Mouse (Mus musculus) heart, adult 2 months (tissue): ENCODE results near the gene Pycr1. TPM values are rescaled to one million over a fixed set of nuclear protein-coding genes. Genes with fewer than 3 reads are reported as not detected.
A peak's percentile ranks its signal among the peaks of the same experiment; 100 is the strongest.

Source experiments
- DNase-seq, 2 experiments: peaks; one replicate each; pipeline ENCODE4 v3.0.0; 2021
- H3K27ac ChIP-seq: fragments of 200-600 bp; 2 replicates; pipeline ENCODE4 v1.8.1; 2022
- H3K27me3 ChIP-seq: fragments of 200-500 bp; 2 replicates; pipeline ENCODE4 v1.6.1; 2012; ENCODE audit warnings: mild to moderate bottlenecking, low read length, inconsistent platforms, mixed read lengths; ENCODE audit not compliant: control insufficient read depth, insufficient read depth
- H3K36me3 ChIP-seq: fragments of 200-500 bp; 2 replicates; pipeline ENCODE4 v1.6.1; 2012; ENCODE audit warnings: low read length, inconsistent platforms; ENCODE audit not compliant: control insufficient read depth, insufficient read depth
- H3K4me1 ChIP-seq: fragments of 200-500 bp; 2 replicates; pipeline ENCODE4 v1.6.1; 2011; ENCODE audit warnings: low read length; ENCODE audit not compliant: control insufficient read depth, insufficient read depth
- H3K4me3 ChIP-seq: fragments of 200-600 bp; 2 replicates; pipeline ENCODE4 v1.8.1; 2022
- H3K79me2 ChIP-seq: fragments of 200-500 bp; replicated peaks from 2 replicates; pipeline ENCODE4 v1.6.1; 2012; ENCODE audit warnings: mild to moderate bottlenecking, inconsistent platforms, low read length, moderate library complexity, mixed read lengths; ENCODE audit not compliant: control insufficient read depth, insufficient read depth
- H3K9ac ChIP-seq: fragments of 200-500 bp; 2 replicates; pipeline ENCODE4 v1.6.1; 2012; ENCODE audit warnings: low read depth, mild to moderate bottlenecking, control low read depth, inconsistent platforms, low read length, mixed read lengths
- CTCF ChIP-seq: fragments of 200-600 bp; IDR thresholded peaks from 2 replicates; pipeline ENCODE4 v1.8.1; 2022; ENCODE audit warnings: antibody characterized with exemption, mild to moderate bottlenecking, moderate library complexity
- EP300 ChIP-seq: fragments of 200-500 bp; IDR thresholded peaks from 2 replicates; pipeline ENCODE4 v1.6.1; 2011; ENCODE audit warnings: low read depth, low read length, control low read depth; ENCODE audit not compliant: insufficient read depth
- POLR2A ChIP-seq: fragments of 200-500 bp; IDR thresholded peaks from 2 replicates; pipeline ENCODE4 v1.6.1; 2011; ENCODE audit warnings: mild to moderate bottlenecking, low read depth, low read length, control low read depth; ENCODE audit not compliant: insufficient read depth
- WGBS: fragments of 180-500 bp; shearing (Covaris S2); methylation state at CpG from one replicate; pipeline ENCODE4 v1.1.7; 2018; 5-methylcytosine and 5-hydroxymethylcytosine counted together
- intact Hi-C: fragments of 180-260 bp; cut with DNase I; formaldehyde crosslinking; loops from one replicate; pipeline ENCODE4 v1.15.1; 2025
- microRNA-seq, 2 experiments: library from miRNA; unstranded; fragments of <30 nt; microRNA quantifications; one replicate each; pipeline ENCODE4 v1.2.0; 2021
- polyA plus RNA-seq: library from polyadenylated mRNA; depleted of rRNA; stranded (reverse); fragments of >200 nt; gene quantifications from 2 replicates; pipeline ENCODE4 v1.2.3, GENCODE M21; 2012; rRNA removed
- total RNA-seq, 2 experiments: library from RNA; stranded (reverse); gene quantifications; 2 replicates each; pipeline ENCODE4 v1.2.3; 2021

The Pycr1 gene
- total and polyA plus RNA-seq, 3 experiments, result 0.81 to 3.9 (median 1.2) TPM

- no peak for DNase-seq
- H3K36me3 ChIP-seq, result no peaks in the 10 kb centered on the region; the same call in 1 of the 2 replicates
- intact Hi-C loops, result no loop called here
- peaks cover 3% of the 10 kb centered on the region for H3K79me2 ChIP-seq
- H3K27ac ChIP-seq, result peak overlapping the region; percentile 77
- H3K4me1 ChIP-seq, result peaks cover 7% of the 10 kb centered on the region
- H3K9ac ChIP-seq, result peak overlapping the region; percentile 81
- H3K27me3 ChIP-seq, result no peaks in the 10 kb centered on the region
- peak overlapping the region; percentile 85 for H3K4me3 ChIP-seq
- TF ChIP-seq POLR2A (no peak), EP300 (no peak), CTCF (no peak)
- WGBS, result 41% methylated on average over 17 of the region's 17 CpGs
Observed at GRCm38 (mm10) chr11:120598990-120599549, 44.5 kb downstream of the Pycr1 start.

DNA sequence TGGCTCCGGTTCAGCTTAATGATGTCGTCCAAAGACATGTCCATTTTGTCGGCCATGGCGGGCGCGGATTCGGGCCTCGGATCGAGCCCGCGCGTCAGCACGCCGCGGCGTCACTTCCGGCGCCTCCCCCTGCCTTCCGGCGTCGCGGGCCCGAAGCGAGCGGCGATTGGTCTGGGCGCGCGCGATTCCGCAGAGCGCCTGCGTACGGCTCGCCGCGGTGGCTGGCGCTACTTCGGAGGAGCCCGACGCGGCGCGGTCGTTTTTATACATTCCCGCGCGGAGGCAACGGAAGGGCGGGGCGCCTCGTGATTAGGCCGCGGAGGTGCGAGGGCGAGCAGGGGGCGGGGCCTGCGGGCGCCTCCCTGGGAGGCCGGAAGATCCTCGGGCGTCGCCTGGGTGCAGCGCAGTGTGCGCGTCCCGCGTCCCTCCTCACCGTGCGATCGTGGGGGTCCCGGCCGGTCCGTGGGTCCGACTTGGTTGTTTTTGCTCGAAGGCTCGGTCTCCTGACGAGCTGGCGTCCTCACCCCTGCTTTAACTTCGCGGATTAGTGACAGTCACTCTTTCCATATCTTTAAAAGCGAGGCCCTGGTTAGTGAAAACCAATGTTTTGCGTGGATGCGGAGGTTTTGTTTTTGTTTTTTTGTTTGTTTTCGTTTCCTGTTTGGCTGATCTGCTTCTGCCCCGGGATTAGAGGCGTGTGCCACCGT is 45.1 kb downstream of the Pycr1 start, which contains the start of the genes Alyref and Anapc11:
TSS of gene Alyref (minus strand) at position 83 of the 707 bp plus-strand sequence.
TSS of gene Anapc11 (plus strand) at position 139 of the 707 bp plus-strand sequence.
- WGBS, result under 1% methylated on average over 88 of the region's 88 CpGs
- no peaks in the 10 kb centered on the region; the same call in 1 of the 2 replicates for H3K36me3 ChIP-seq

GRCm38 (mm10) chr11:120597240-120598235 is 46.0 kb downstream of the Pycr1 start:
- intact Hi-C loops, result no loop called here
- Histone ChIP-seq H3K9ac (peak overlapping the region; percentile 84), H3K4me1 (peaks cover 7% of the 10 kb centered on the region), H3K79me2 (peaks cover 3% of the 10 kb centered on the region), H3K27ac (peak overlapping the region; percentile 77), H3K27me3 (no peaks in the 10 kb centered on the region), H3K4me3 (peak overlapping the region; percentile 85), H3K36me3 (no peaks in the 10 kb centered on the region; the same call in none of the 2 replicates)
- TF ChIP-seq POLR2A, result no peak
- no peak for TF ChIP-seq EP300
- no peak for TF ChIP-seq CTCF
- WGBS, result 3% methylated on average over 96 of the region's 99 CpGs
- no peak for DNase-seq

More for the DNA sequence above, 45.1 kb downstream of the Pycr1 start, which contains the start of the genes Alyref and Anapc11:
- TF ChIP-seq CTCF (peak; percentile 26), POLR2A (peak; percentile 53), EP300 (no peak)
- H3K27me3 ChIP-seq, result no peaks in the 10 kb centered on the region
- H3K9ac ChIP-seq, result peak within 1 kb of the TSS; percentile 84
- H3K4me3 ChIP-seq, result peak within 1 kb of the TSS; percentile 85
- intact Hi-C loops, result no loop called here
- DNase-seq, result peak; percentile 96 to 97
- H3K27ac ChIP-seq, result peak within 1 kb of the TSS; percentile 77
- peaks cover 3% of the 10 kb centered on the region for H3K79me2 ChIP-seq
- peaks cover 7% of the 10 kb centered on the region for H3K4me1 ChIP-seq

- no peaks in the 10 kb centered on the region; the same call in none of the 2 replicates for H3K36me3 ChIP-seq
- no peak overlapping the region for H3K4me3 ChIP-seq
- no peaks in the 10 kb centered on the region for H3K4me1 ChIP-seq
- TF ChIP-seq EP300 (no peak), POLR2A (no peak), CTCF (no peak)
- 61% methylated on average over 6 of the region's 6 CpGs for WGBS
- no peak overlapping the region for H3K27ac ChIP-seq
- no peaks in the 10 kb centered on the region for H3K79me2 ChIP-seq
- no peaks in the 10 kb centered on the region for H3K27me3 ChIP-seq
- DNase-seq, result no peak
- H3K9ac ChIP-seq, result no peak overlapping the region
- intact Hi-C loops, result no loop called here
Observed at GRCm38 (mm10) chr11:120588531-120588930, 55.0 kb downstream of the Pycr1 start.

Small RNA genes lying within 50 kb of the gene (microRNA-seq; reads per million reads assigned to microRNA genes)
- gene Mir6936, result 0 to 1.1 reads per million in 2 experiments

Other genes starting within 250 kb of the Pycr1 start
Only the 30 nearest of the 32 such genes appear.
- under 1 TPM; 0.52 to 0.76 TPM for gene Pde6g, start 190.3 kb downstream of the Pycr1 start, total RNA-seq
- gene Pde6g, start 190.3 kb downstream of the Pycr1 start, polyA plus RNA-seq, result 0.53 and 1.3 TPM in 2 replicates
- gene Oxld1, start 185.7 kb downstream of the Pycr1 start, total RNA-seq, result 10 to 100 TPM; 57.4 to 61.6 TPM
- gene Oxld1, start 185.7 kb downstream of the Pycr1 start, polyA plus RNA-seq, result 52.0 and 59.4 TPM in 2 replicates
- 1 to 10 TPM; 5.8 to 6.0 TPM for gene Ccdc137, start 185.7 kb downstream of the Pycr1 start, total RNA-seq
- gene Ccdc137, start 185.7 kb downstream of the Pycr1 start, polyA plus RNA-seq, result 6.7 and 11.7 TPM in 2 replicates
- 10 to 100 TPM in 1 of 2 experiments, 1 to 10 TPM in 1; 9.1 to 10.8 TPM for gene Arl16, start 176.2 kb downstream of the Pycr1 start, total RNA-seq
- 13.6 and 17.1 TPM in 2 replicates for gene Arl16, start 176.2 kb downstream of the Pycr1 start, polyA plus RNA-seq
- gene Mrpl12, start 159.2 kb downstream of the Pycr1 start, total RNA-seq, result 100 to 1,000 TPM; 207 to 232 TPM
- 199 and 200 TPM in 2 replicates for gene Mrpl12, start 159.2 kb downstream of the Pycr1 start, polyA plus RNA-seq
- 10 to 100 TPM; 14.1 to 14.6 TPM for gene Slc25a10, start 151.9 kb downstream of the Pycr1 start, total RNA-seq
- gene Slc25a10, start 151.9 kb downstream of the Pycr1 start, polyA plus RNA-seq, result 32.6 and 40.9 TPM in 2 replicates
- under 1 TPM; 0.68 to 0.73 TPM for gene Gcgr, start 113.1 kb downstream of the Pycr1 start, total RNA-seq
- 2.1 and 2.3 TPM in 2 replicates for gene Gcgr, start 113.1 kb downstream of the Pycr1 start, polyA plus RNA-seq
- gene Mcrip1, start 94.0 kb downstream of the Pycr1 start, total RNA-seq, result 10 to 100 TPM; 38.5 to 43.9 TPM
- 84.9 and 97.4 TPM in 2 replicates for gene Mcrip1, start 94.0 kb downstream of the Pycr1 start, polyA plus RNA-seq
- under 1 TPM in 1 of 2 experiments, not detected in 1; 0.34 TPM for gene Ppp1r27, start 92.6 kb downstream of the Pycr1 start, total RNA-seq
- gene Ppp1r27, start 92.6 kb downstream of the Pycr1 start, polyA plus RNA-seq, result 0.64 and 0.96 TPM in 2 replicates
- gene P4hb, start 70.5 kb downstream of the Pycr1 start, total RNA-seq, result 100 to 1,000 TPM; 221 to 246 TPM
- 115 and 174 TPM in 2 replicates for gene P4hb, start 70.5 kb downstream of the Pycr1 start, polyA plus RNA-seq
- gene Arhgdia, start 62.1 kb downstream of the Pycr1 start, total RNA-seq, result 100 to 1,000 TPM; 139 to 144 TPM
- 245 and 257 TPM in 2 replicates for gene Arhgdia, start 62.1 kb downstream of the Pycr1 start, polyA plus RNA-seq
- gene Alyref, start 45.4 kb downstream of the Pycr1 start, total RNA-seq, result 10 to 100 TPM; 48.7 to 52.0 TPM
- 13.6 and 15.6 TPM in 2 replicates for gene Alyref, start 45.4 kb downstream of the Pycr1 start, polyA plus RNA-seq
- gene Anapc11, start 45.3 kb downstream of the Pycr1 start, total RNA-seq, result 10 to 100 TPM; 79.9 to 89.0 TPM
- gene Anapc11, start 45.3 kb downstream of the Pycr1 start, polyA plus RNA-seq, result 87.8 and 105 TPM in 2 replicates
- gene Npb, start 35.3 kb downstream of the Pycr1 start, total RNA-seq, result not detected
- gene Npb, start 35.3 kb downstream of the Pycr1 start, polyA plus RNA-seq, result not detected in 2 replicates
- 10 to 100 TPM; 51.8 to 55.6 TPM for gene Pcyt2, start 25.8 kb downstream of the Pycr1 start, total RNA-seq
- 111 and 125 TPM in 2 replicates for gene Pcyt2, start 25.8 kb downstream of the Pycr1 start, polyA plus RNA-seq
- 1 to 10 TPM; 7.0 to 7.4 TPM for gene Sirt7, start 18.5 kb downstream of the Pycr1 start, total RNA-seq
- gene Sirt7, start 18.5 kb downstream of the Pycr1 start, polyA plus RNA-seq, result 23.7 and 25.9 TPM in 2 replicates
- gene Mafg, start 10.2 kb downstream of the Pycr1 start, total RNA-seq, result 10 to 100 TPM; 35.7 to 45.2 TPM
- gene Mafg, start 10.2 kb downstream of the Pycr1 start, polyA plus RNA-seq, result 32.8 and 37.2 TPM in 2 replicates
- gene Myadml2, start 4.4 kb upstream of the Pycr1 start, total RNA-seq, result 10 to 100 TPM; 77.6 to 87.3 TPM
- gene Myadml2, start 4.4 kb upstream of the Pycr1 start, polyA plus RNA-seq, result 55.1 and 68.3 TPM in 2 replicates
- under 1 TPM in 1 of 2 experiments, not detected in 1; 0.23 TPM for gene Notum, start 17.4 kb upstream of the Pycr1 start, total RNA-seq
- gene Notum, start 17.4 kb upstream of the Pycr1 start, polyA plus RNA-seq, result 0.18 and 0.35 TPM in 2 replicates
- 10 to 100 TPM; 35.2 to 38.3 TPM for gene Aspscr1, start 29.2 kb upstream of the Pycr1 start, total RNA-seq
- gene Aspscr1, start 29.2 kb upstream of the Pycr1 start, polyA plus RNA-seq, result 38.4 and 38.6 TPM in 2 replicates
- 10 to 100 TPM; 26.4 to 34.2 TPM for gene Cenpx, start 70.0 kb upstream of the Pycr1 start, total RNA-seq
- 51.4 and 53.0 TPM in 2 replicates for gene Cenpx, start 70.0 kb upstream of the Pycr1 start, polyA plus RNA-seq
- 1 to 10 TPM; 4.2 to 4.5 TPM for gene Lrrc45, start 70.2 kb upstream of the Pycr1 start, total RNA-seq
- 12.5 and 12.7 TPM in 2 replicates for gene Lrrc45, start 70.2 kb upstream of the Pycr1 start, polyA plus RNA-seq
- gene Rac3, start 77.7 kb upstream of the Pycr1 start, total RNA-seq, result under 1 TPM; 0.70 to 0.99 TPM
- gene Rac3, start 77.7 kb upstream of the Pycr1 start, polyA plus RNA-seq, result 3.3 and 4.6 TPM in 2 replicates
- gene Dcxr, start 83.5 kb upstream of the Pycr1 start, total RNA-seq, result 10 to 100 TPM; 12.1 to 12.9 TPM
- 32.0 and 35.5 TPM in 2 replicates for gene Dcxr, start 83.5 kb upstream of the Pycr1 start, polyA plus RNA-seq
- 10 to 100 TPM; 17.7 to 19.4 TPM for gene Cbr2, start 88.3 kb upstream of the Pycr1 start, total RNA-seq
- 42.3 and 379 TPM in 2 replicates for gene Cbr2, start 88.3 kb upstream of the Pycr1 start, polyA plus RNA-seq
- gene Hmga1b, start 119.0 kb upstream of the Pycr1 start, total RNA-seq, result 10 to 100 TPM; 24.5 to 31.4 TPM
- 0.57 and 1.4 TPM in 2 replicates for gene Hmga1b, start 119.0 kb upstream of the Pycr1 start, polyA plus RNA-seq
- 10 to 100 TPM; 11.9 to 12.5 TPM for gene Rfng, start 140.4 kb upstream of the Pycr1 start, total RNA-seq
- 28.6 and 30.0 TPM in 2 replicates for gene Rfng, start 140.4 kb upstream of the Pycr1 start, polyA plus RNA-seq
- gene Gps1, start 140.5 kb upstream of the Pycr1 start, total RNA-seq, result 10 to 100 TPM; 54.4 to 55.8 TPM
- gene Gps1, start 140.5 kb upstream of the Pycr1 start, polyA plus RNA-seq, result 85.9 and 129 TPM in 2 replicates
- gene Dus1l, start 152.6 kb upstream of the Pycr1 start, total RNA-seq, result 10 to 100 TPM; 23.3 to 23.5 TPM
- gene Dus1l, start 152.6 kb upstream of the Pycr1 start, polyA plus RNA-seq, result 20.6 and 26.4 TPM in 2 replicates
- 10 to 100 TPM; 22.0 to 32.1 TPM for gene Fasn, start 180.8 kb upstream of the Pycr1 start, total RNA-seq
- 318 and 731 TPM in 2 replicates for gene Fasn, start 180.8 kb upstream of the Pycr1 start, polyA plus RNA-seq